Mouse (Mus musculus): ENCODE data around the gene Wdr66. TPM values are rescaled to one million over a fixed set of nuclear protein-coding genes. Genes with fewer than 3 reads are reported as not detected.
A peak's percentile ranks its signal among the peaks of the same experiment; 100 is the strongest.

Wdr66 gene
- total and polyA plus RNA-seq, 3 experiments = 0.21 to 0.34 (median 0.21) TPM

- peaks cover 0 to 23% of the 10 kb centered on the region in 2 experiments for H3K36me3 ChIP-seq (replicated peaks in 1 of 2; ENCODE audit: control insufficient read depth in 1 of 2, insufficient read depth in 1 of 2, low read length in 1 of 2)
- peak overlapping the region; percentile 78 for H3K9ac ChIP-seq (ENCODE audit: insufficient read depth, low read depth)
- peak overlapping the region; percentile 69 to 95 (median 87) for H3K4me3 ChIP-seq (replicated peaks in 1 of 3; ENCODE audit: low read depth in 2 of 3, low read length in 2 of 3, poor library complexity in 1 of 3)
- no peak overlapping the region for H3K27ac ChIP-seq (ENCODE audit: insufficient read depth, low read depth)
- H3K4me2 ChIP-seq (ENCODE audit: insufficient read depth, low read depth, poor library complexity, severe bottlenecking) = peak overlapping the region; percentile 83; the same call in 1 of the 2 replicates
- dilution Hi-C loops (cut with MboI; ENCODE audit: extremely low pct_ligation_motif_present, extremely low pct_unique_long_range_greater_than_20kb, low sequenced_read_pairs) (no loop called here), in situ Hi-C loops (cut with MboI; ENCODE audit: low pct_ligation_motif_present, low pct_unique_long_range_greater_than_20kb, low sequenced_read_pairs) (loop anchor here (5.0 kb wide), 1 partner anchor 36 kb away; no protein-coding TSS in a partner anchor)
- no peaks in the 10 kb centered on the region for H3K27me3 ChIP-seq (replicated peaks)
- TF ChIP-seq RAD21 (IDR thresholded peaks at IDR 0.05; ENCODE audit: low read depth, low read length) (no peak), CTCF (conservative IDR thresholded peaks at IDR 0.05 in 1 of 2, IDR thresholded peaks at IDR 0.05 in 1 of 2; ENCODE audit: low read depth in 2 of 2, low read length in 2 of 2) (no peak), PAX5 (IDR thresholded peaks at IDR 0.05; ENCODE audit: low read length) (no peak), IRF4 (IDR thresholded peaks at IDR 0.05; ENCODE audit: low read depth, low read length) (no peak), MAX (IDR thresholded peaks at IDR 0.05; ENCODE audit: low read length) (no peak), TCF12 (IDR thresholded peaks at IDR 0.05; ENCODE audit: low read depth, low read length) (no peak), E2F4 (IDR thresholded peaks at IDR 0.05; ENCODE audit: insufficient replicate concordance, low read depth, low read length) (no peak), MEF2A (IDR thresholded peaks at IDR 0.05; ENCODE audit: borderline replicate concordance, low read depth, low read length) (no peak), RCOR1 (conservative IDR thresholded peaks at IDR 0.05; ENCODE audit: low read depth, low read length) (no peak), SIN3A (IDR thresholded peaks at IDR 0.05; ENCODE audit: low read length) (no peak)
- peaks cover 0 to 22% of the 10 kb centered on the region in 2 experiments; a peak in 3 of 4 replicates for H3K4me1 ChIP-seq (ENCODE audit: control insufficient read depth in 1 of 2, insufficient read depth in 2 of 2)
- H3K9me3 ChIP-seq (replicated peaks; ENCODE audit: low read length) = no peaks in the 10 kb centered on the region
- H3K79me2 ChIP-seq (replicated peaks; ENCODE audit: control insufficient read depth, extremely low read depth, insufficient read depth, poor library complexity, severe bottlenecking) = peaks cover 12% of the 10 kb centered on the region; the same call in 1 of the 2 replicates
- DNase-seq (ENCODE audit: extremely low read depth) = peak; percentile 24
Observed at GRCm38 (mm10) chr5:123228524-123228922, 23.4 kb upstream of the Wdr66 start.

DNA sequence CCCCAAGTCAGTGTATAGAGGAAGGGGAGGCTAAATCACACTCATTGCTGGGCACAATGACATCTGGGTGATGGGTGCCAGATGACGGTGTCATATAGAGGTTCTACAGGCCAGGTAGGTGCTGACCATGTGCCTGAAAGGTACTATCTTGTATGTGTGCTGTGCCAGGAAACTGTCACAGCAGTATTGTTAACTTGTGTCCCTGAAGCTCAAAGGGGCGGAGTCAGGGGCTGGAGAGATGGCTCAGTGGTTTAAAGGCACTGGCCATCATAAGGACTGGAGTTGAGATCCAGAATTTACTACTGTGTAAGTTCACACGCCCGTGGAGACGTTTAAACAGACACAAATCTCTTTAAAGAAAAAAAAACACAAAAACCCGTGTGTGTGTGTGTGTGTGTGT is 22.6 kb upstream of the Wdr66 start:
- Histone ChIP-seq H3K36me3 (replicated peaks in 1 of 2; ENCODE audit: control insufficient read depth in 1 of 2, insufficient read depth in 1 of 2, low read length in 1 of 2) (peaks cover 0 to 30% of the 10 kb centered on the region in 2 experiments), H3K4me2 (ENCODE audit: insufficient read depth, low read depth, poor library complexity, severe bottlenecking) (0 out of 2 replicates have a peak overlapping the region, but pooled peaks have one; percentile 83), H3K79me2 (replicated peaks; ENCODE audit: control insufficient read depth, extremely low read depth, insufficient read depth, poor library complexity, severe bottlenecking) (peaks cover 14% of the 10 kb centered on the region; the same call in 1 of the 2 replicates), H3K4me1 (ENCODE audit: control insufficient read depth in 1 of 2, insufficient read depth in 2 of 2) (peaks cover 0 to 22% of the 10 kb centered on the region in 2 experiments; a peak in 3 of 4 replicates), H3K27ac (ENCODE audit: insufficient read depth, low read depth) (no peak overlapping the region), H3K9ac (ENCODE audit: insufficient read depth, low read depth) (peak overlapping the region; percentile 78; the same call in 1 of the 2 replicates), H3K4me3 (replicated peaks in 1 of 3; ENCODE audit: low read depth in 2 of 3, low read length in 2 of 3, poor library complexity in 1 of 3) (peak overlapping the region in 1 of 3 experiments; percentile 9), H3K27me3 (replicated peaks) (no peaks in the 10 kb centered on the region), H3K9me3 (replicated peaks; ENCODE audit: low read length) (no peaks in the 10 kb centered on the region)
- TF ChIP-seq SIN3A (IDR thresholded peaks at IDR 0.05; ENCODE audit: low read length) = no peak
- TF ChIP-seq ZMIZ1 (IDR thresholded peaks at IDR 0.05; ENCODE audit: low read depth, low read length) = no peak
- no peak for TF ChIP-seq MYC (IDR thresholded peaks at IDR 0.05; ENCODE audit: low read depth, low read length)
- no peak for TF ChIP-seq CTCF (conservative IDR thresholded peaks at IDR 0.05 in 1 of 2, IDR thresholded peaks at IDR 0.05 in 1 of 2; ENCODE audit: low read depth in 2 of 2, low read length in 2 of 2)
- TF ChIP-seq EP300 (IDR thresholded peaks at IDR 0.05; ENCODE audit: low read length) = no peak
- no peak for TF ChIP-seq UBTF (IDR thresholded peaks at IDR 0.05; ENCODE audit: low read depth, low read length)
- no peak for TF ChIP-seq ZC3H11A (IDR thresholded peaks at IDR 0.05; ENCODE audit: low read depth, low read length)
- TF ChIP-seq JUND (conservative IDR thresholded peaks at IDR 0.05; ENCODE audit: low read depth, low read length) = no peak
- TF ChIP-seq NRF1 (IDR thresholded peaks at IDR 0.05; ENCODE audit: low read depth, low read length) = no peak
- TF ChIP-seq HCFC1 (IDR thresholded peaks at IDR 0.05; ENCODE audit: low read depth, low read length) = no peak
- no peak for TF ChIP-seq MAFK (IDR thresholded peaks at IDR 0.05; ENCODE audit: insufficient replicate concordance, low read length)
- no peak for TF ChIP-seq ZKSCAN1 (IDR thresholded peaks at IDR 0.05; ENCODE audit: borderline replicate concordance, low read depth, low read length)
- no peak for TF ChIP-seq ZNF384 (IDR thresholded peaks at IDR 0.05; ENCODE audit: low read depth, low read length)
- TF ChIP-seq TBP (conservative IDR thresholded peaks at IDR 0.05; ENCODE audit: low read depth, low read length) = no peak
- no peak for TF ChIP-seq TCF12 (IDR thresholded peaks at IDR 0.05; ENCODE audit: low read depth, low read length)
- no peak for TF ChIP-seq POLR2AphosphoS2 (IDR thresholded peaks at IDR 0.05; ENCODE audit: low read depth, low read length)
- TF ChIP-seq NELFE (IDR thresholded peaks at IDR 0.05; ENCODE audit: low read depth, low read length) = no peak
- TF ChIP-seq ETS1 (conservative IDR thresholded peaks at IDR 0.05; ENCODE audit: low read depth, low read length) = no peak
- in situ Hi-C loops (cut with MboI; ENCODE audit: low pct_ligation_motif_present, low pct_unique_long_range_greater_than_20kb, low sequenced_read_pairs) (loop anchor here (5.0 kb wide), 1 partner anchor 37 kb away; no protein-coding TSS in a partner anchor), dilution Hi-C loops (cut with MboI; ENCODE audit: extremely low pct_ligation_motif_present, extremely low pct_unique_long_range_greater_than_20kb, low sequenced_read_pairs) (no loop called here)
- DNase-seq (ENCODE audit: extremely low read depth) = peak; percentile 48

All from CH12.LX (cell line).